Mouse (Mus musculus): ENCODE data around the gene Clybl.

Gene Clybl

GRCm38 (mm10) chr14:122300261-122300660 lies 118.8 kb downstream of the Clybl start:
- no peak for DNase-seq (ENCODE audit: low spot score in 2 of 2)

DNA sequence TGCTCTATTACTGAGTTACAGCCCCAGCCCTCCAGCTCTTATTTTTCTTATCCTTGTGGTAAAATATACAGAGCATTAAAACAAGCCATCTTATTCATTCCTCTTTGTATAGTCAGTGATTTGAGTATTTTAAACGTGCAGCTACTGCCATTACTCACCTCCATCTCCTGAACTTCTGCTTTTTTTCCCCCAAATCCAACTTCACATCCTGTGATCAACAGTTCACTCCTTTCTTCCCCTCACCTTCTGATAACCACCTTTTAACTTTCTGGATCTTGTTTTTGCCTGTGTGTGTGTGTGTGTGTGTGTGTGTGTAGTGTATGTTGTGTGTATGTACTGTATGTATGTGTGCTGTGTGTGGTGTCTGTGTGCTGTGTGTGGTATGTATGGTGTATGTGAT lies 122.3 kb downstream of the Clybl start:
- no peak for DNase-seq (ENCODE audit: low spot score in 2 of 2)

- DNase-seq (ENCODE audit: low spot score in 2 of 2), result no peak
Measured at GRCm38 (mm10) chr14:122305132-122305531, 123.6 kb downstream of the Clybl start.

DNA sequence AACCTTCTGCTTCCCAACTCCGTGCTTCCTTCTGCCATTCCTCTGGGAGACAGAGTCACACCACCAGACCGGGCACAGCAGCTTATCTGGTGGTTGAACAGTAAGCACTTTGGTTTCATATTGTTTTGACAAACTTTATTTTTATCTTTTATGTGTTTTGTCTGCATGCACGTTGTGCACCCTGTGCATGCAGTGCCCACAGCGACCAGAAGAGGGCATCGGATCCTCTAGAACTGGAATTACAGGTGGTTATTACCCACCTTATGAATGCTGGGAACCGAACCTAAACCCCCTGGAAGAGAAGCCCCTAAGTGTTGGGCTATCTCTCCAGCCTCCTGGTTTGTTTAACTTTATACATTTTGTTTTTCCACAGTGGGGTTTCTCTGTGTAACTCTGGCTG lies 130.9 kb downstream of the Clybl start:
- no peak for DNase-seq (ENCODE audit: low spot score in 2 of 2)

DNA sequence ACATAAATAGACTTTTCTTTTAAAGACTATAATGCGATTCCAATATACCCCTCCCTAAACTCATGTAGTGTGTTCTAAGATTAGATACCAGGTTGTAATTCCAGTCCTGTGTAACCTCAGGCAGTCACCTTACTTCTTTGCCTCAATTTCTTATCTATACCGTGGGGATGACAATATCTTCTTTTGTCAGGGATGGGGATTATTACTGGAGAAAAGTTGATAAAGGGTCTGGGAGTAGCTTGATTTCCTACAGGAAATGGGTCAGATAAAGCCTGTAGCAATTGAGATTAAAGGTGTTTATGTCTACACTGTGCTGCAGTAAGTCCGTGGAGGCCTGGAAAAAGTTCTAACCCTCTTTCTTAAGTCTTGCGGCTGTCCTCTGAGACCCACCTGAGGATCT lies 131.8 kb downstream of the Clybl start:
- no peak for DNase-seq (ENCODE audit: low spot score in 2 of 2)

DNA sequence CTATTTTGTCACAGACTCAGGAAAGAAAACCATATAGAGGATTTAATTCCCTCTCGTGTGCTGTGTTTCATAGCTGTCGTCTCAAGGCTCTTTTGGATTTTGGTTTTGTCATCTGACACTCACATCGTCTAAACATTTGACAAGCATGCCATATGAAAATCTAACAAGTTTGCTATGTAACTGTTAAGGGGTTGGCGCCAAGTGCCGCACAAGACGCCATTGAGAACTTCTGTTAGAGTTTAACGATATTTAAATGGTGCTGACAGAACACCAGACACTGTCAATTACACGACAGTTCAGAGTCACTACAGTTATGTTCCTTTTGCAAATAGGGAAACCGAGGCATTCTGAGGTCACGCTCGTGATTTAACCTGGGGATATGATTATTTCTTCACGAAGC lies 134.2 kb downstream of the Clybl start:
- DNase-seq (ENCODE audit: low spot score in 2 of 2), result no peak

- no peak for DNase-seq (ENCODE audit: low spot score in 2 of 2)
Measured at GRCm38 (mm10) chr14:122322136-122322535, 140.6 kb downstream of the Clybl start.

GRCm38 (mm10) chr14:122323838-122324458 lies 142.4 kb downstream of the Clybl start:
- no peak for DNase-seq (ENCODE audit: low spot score in 2 of 2)

DNA sequence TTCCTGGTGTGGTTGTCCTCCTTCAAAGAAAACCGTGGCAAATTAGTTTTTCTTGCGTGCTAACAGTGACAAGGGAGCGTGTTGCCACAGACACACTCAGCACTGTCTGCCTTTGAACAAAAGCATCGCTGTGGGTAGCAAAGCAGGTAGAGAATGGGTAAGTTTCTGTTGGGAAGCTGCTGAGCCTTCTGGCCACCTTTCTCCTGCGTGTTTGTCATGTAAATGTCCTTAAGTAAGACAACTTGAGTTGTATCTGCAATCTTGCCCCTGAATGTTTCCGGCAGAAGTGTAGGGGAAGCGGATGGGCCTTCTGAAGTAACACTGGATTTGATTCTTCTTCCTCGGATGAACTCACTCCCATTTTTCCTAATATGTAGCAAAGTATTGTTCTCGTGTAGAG lies 148.6 kb downstream of the Clybl start:
- DNase-seq (ENCODE audit: low spot score in 2 of 2), result no peak

DNA sequence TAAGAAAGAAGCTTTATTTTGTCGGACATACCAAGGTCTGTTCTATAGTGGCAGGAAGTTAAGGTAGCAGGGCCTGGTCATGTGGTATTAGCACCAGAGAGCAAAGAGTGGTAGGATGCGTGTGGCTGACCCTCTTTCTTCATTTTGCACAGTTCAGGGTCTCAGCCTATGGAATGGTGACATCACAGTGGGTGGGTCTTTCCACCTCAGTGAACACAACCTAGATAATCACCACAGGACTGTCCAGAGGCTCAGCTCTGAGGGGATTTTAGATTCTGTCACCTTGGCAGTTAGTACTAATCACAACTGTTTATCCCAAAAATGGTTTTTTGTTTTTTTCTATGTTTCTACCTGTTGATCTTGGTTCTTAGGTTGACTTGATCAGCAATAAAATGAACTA lies 149.2 kb downstream of the Clybl start:
- no peak for DNase-seq (ENCODE audit: low spot score in 2 of 2)

DNA sequence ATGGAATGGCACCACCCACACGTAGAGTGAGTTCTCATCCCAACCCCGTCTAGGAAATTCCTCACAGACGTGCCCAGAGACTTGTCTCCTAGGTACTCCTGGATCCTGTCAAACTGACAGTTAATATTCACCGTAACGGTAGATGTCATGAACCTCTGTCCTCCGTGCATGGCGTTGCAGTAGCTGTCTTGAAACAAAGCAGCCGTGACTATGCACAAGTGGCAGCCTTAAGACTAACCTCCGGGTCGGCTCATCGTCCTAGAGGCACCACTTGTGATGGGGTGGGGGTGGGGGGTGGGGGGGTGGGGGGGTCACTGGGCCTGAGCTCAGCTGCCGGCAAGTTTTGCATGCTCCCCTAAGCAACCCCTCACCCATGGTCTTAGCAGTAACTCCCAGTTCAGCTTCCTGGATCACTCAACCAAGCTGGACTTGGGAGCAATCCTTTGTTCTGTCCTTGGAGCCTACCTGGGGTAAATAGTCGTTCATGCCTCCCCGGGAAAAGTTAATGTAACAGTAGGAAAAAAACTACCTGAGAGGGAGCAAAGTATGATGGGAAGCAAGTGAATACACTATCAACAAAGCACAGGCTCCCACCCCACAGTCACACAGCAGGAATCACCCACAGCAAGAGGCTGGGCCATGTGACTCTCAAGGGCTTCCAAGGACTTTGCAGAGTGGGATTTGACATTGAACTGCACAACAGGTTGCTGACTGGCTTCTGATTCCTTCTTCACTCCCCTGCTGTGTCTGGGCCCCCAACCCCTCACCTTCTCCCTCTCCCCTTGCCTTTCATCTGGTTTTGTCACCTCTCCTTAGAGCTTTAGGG lies 150.3 kb downstream of the Clybl start:
- DNase-seq (ENCODE audit: low spot score in 2 of 2), result no peak

- no peak for DNase-seq (ENCODE audit: low spot score in 2 of 2)
Measured at GRCm38 (mm10) chr14:122336957-122337356, 155.5 kb downstream of the Clybl start.

DNA sequence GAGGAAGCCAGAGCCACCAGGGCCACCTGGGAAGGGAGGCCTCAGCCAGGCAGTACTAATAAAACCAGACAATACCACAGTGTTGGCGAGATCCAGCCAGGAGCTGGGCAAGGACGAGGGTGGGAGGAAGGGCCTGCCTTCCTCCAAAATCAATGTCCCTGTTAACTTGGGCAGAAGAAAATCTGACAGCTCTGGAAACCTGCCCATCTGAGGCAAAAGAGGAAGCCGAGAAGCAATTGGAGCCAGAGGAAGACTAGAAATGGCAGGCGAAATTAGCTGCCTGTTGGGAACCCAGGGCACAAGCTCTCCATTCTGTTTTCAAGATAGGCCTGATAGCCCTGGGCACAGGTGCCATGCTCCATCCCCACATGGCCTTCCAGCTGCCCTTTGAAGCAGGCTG lies 157.3 kb downstream of the Clybl start:
- DNase-seq (ENCODE audit: low spot score in 2 of 2), result no peak

DNA sequence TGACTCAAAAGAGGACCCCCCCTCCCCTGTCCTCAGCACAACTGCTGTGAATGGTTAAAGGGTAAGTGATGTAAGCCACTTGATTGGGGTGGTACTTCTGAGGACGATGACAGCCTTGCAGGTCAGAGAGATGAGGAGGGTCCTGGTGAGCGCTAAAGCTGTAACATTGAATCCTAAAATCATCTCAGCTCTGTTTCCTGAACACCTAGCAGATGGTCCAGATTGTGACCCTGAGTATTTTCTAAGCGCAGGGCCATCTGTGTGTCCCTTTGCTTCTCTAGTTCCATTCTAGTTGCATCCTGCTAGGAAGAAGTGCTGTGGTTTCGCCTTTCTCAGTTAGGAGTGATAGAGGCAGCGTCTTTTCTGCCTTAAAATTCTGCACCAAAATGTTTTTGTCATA lies 158.6 kb downstream of the Clybl start:
- DNase-seq (ENCODE audit: low spot score in 2 of 2), result no peak

GRCm38 (mm10) chr14:122341591-122342360 lies 160.3 kb downstream of the Clybl start:
- no peak for DNase-seq (ENCODE audit: low spot score in 2 of 2)

DNA sequence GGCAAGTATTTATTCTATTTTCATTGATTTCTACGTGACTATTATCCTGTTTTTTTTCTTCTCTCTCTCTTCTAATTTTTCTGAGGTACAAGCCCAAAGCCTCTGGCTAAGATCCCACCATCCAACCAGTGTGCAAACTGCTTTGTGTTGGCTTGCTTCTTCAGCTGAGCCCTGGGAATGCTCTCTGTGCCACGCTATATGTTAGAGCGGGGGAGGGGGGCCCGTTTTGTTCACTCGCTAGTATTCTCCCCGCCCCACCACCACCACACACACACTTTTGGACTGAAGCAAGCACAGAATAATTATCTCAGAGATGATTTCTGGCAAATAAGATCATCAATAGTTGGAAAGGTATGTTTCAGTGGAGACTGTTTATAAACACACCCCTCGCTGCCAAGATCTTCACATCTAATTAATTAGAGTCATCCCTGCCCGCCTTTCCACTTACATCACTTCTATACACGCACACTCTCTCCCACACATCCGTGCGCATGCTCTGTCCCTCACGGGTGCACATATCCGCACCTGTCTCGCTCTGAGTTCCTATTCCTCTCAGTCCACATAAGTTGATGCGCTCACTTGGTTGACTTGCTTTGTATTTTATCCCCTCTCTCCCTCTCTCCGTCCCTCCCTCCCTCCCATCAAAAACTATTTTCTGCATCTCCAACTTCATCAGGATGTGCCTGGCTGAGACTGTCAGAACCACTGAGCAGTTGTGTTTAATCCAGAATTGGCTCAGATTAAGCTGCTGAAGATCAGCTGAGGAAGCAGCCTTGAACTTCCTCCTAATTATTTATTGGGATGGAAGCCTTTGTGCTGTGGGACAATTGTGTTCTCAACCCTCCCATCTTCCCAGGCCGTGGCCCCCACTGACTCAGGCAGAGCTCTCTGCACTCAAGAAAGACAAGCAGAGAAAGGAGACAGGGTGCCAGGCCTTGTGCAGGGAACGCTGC lies 163.0 kb downstream of the Clybl start:
- DNase-seq (ENCODE audit: low spot score in 2 of 2), result no peak

DNA sequence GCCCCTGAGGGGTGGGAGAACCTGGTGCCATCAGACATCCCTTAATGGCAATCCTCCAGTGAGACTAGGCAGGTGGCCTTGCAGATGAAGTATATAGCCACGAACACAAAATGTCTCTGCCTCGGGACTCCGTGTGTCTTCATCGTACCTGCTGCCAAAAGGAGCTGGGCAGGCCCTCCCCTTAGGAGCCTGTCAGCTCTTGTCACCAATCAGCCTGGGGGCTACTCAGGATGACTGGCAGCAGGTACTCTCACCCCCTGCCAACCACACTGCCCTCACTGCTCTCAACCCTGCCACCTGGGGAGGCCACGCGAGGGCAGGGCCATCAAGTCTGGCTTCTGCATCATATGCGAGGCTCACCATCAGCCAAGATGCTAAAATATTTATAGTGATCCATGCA lies 166.6 kb downstream of the Clybl start:
- no peak for DNase-seq (ENCODE audit: low spot score in 2 of 2)

- DNase-seq (ENCODE audit: low spot score in 2 of 2), result no peak
Measured at GRCm38 (mm10) chr14:122349326-122349725, 167.8 kb downstream of the Clybl start.

- no peak for DNase-seq (ENCODE audit: low spot score in 2 of 2)
Measured at GRCm38 (mm10) chr14:122349761-122350160, 168.3 kb downstream of the Clybl start.

GRCm38 (mm10) chr14:122350766-122351165 lies 169.3 kb downstream of the Clybl start:
- no peak for DNase-seq (ENCODE audit: low spot score in 2 of 2)

DNA sequence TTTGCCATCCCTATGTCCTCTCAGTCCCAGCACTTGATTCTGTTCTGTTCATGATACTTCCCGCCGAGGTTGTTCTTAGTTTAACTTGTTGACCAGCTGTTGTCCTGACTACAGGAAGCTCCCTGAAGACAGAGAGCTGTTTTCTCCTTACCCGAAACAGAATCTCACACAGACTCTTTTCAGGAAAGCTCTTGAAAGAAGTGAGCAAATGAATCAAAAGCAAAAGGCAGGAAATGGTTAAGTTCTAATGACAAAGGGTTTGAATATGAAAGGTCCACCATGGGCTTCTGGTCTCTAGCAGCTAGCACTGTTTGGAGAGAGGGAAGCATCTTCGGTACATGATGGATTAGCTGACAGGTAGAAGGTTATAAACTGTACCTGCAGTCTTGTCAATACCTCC lies 175.8 kb downstream of the Clybl start:
- no peak for DNase-seq (ENCODE audit: low spot score in 2 of 2)

DNA sequence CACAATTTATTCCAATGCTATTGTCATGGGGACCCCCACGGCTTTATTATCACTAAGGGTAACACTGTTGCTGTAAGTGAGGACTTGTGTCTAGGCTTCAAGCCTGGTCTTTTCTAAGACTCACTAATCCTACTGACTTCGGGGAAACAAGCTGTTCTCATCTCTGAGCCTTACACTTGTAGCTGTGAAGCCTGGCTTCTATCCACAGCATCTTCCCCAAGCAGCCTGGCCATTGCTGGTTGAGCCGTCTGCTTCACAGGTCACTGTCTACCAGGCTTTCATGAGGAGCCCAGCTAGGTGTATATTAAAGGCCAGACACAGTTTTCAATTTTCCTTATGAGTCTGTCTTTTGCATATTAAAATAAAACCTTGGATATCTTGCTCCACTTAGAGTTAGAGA lies 177.1 kb downstream of the Clybl start:
- no peak for DNase-seq (ENCODE audit: low spot score in 2 of 2)
